Mouse (Mus musculus) stomach, embryonic 16.5 days (tissue): ENCODE measurements at regions not wholly inside any gene's neighbourhood (a gene's known extent, or its start where the extent isn't known, plus 50 kb on each side); places are given as distances from the start of the nearest gene placed in this dataset.

Source experiments
- ATAC-seq: fragments of 200-750 bp; cut with Nextera tagmentation; 2 replicates; pipeline ENCODE4 v1.8.0; 2017; ENCODE audit warnings: moderate number of reproducible peaks, moderate TSS enrichment; ENCODE audit not compliant: insufficient read depth, low FRiP score
- H3K27ac ChIP-seq: fragments of 300-500 bp; sonication (generic); 2 replicates; pipeline ENCODE4 v1.5.1; 2014; ENCODE audit warnings: low read length
- H3K27me3 ChIP-seq: fragments of 300-500 bp; sonication (generic); 2 replicates; pipeline ENCODE4 v1.6.1; 2014; ENCODE audit warnings: low read length, control low read depth, mixed read lengths; ENCODE audit not compliant: control insufficient read depth, insufficient read depth
- H3K36me3 ChIP-seq: fragments of 300-500 bp; sonication (generic); 2 replicates; pipeline ENCODE4 v1.6.1; 2014; ENCODE audit warnings: low read length; ENCODE audit not compliant: control insufficient read depth, insufficient read depth
- H3K4me1 ChIP-seq: fragments of 300-500 bp; sonication (generic); 2 replicates; pipeline ENCODE4 v1.6.1; 2014; ENCODE audit warnings: low read length, control low read depth, mixed read lengths; ENCODE audit not compliant: control insufficient read depth, insufficient read depth
- H3K4me2 ChIP-seq: fragments of 300-500 bp; sonication (generic); 2 replicates; pipeline ENCODE4 v1.6.1; 2014; ENCODE audit warnings: low read depth, low read length, mixed read lengths
- H3K4me3 ChIP-seq: fragments of 300-500 bp; sonication (generic); replicated peaks from 2 replicates; pipeline ENCODE4 v1.5.1; 2014; ENCODE audit warnings: mild to moderate bottlenecking, low read length
- H3K9ac ChIP-seq: fragments of 300-500 bp; sonication (generic); 2 replicates; pipeline ENCODE4 v1.6.1; 2014; ENCODE audit warnings: low read length
- H3K9me3 ChIP-seq: fragments of 300-500 bp; sonication (generic); replicated peaks from 2 replicates; pipeline ENCODE4 v1.6.1; 2016; ENCODE audit warnings: low read length, control low read depth; ENCODE audit not compliant: control insufficient read depth
- WGBS: fragments of 180-500 bp; shearing (Covaris S2); extraction: QIAGEN DNeasy Blood & Tissue Kit; methylation state at CpG from one replicate; pipeline ENCODE4 v1.1.7; 2014; 5-methylcytosine and 5-hydroxymethylcytosine counted together

GRCm38 (mm10) chr2:103143985-103144384 lies 70.5 kb downstream of the Apip start:
- Histone ChIP-seq H3K4me2 (no peak overlapping the region), H3K9me3 (no peaks in the 10 kb centered on the region), H3K4me3 (no peak overlapping the region), H3K27ac (peak overlapping the region; percentile 92), H3K4me1 (peaks cover 11% of the 10 kb centered on the region; the same call in 1 of the 2 replicates), H3K9ac (no peak overlapping the region), H3K27me3 (no peaks in the 10 kb centered on the region), H3K36me3 (no peaks in the 10 kb centered on the region)
- 53% methylated on average over 4 of the region's 4 CpGs for WGBS
- no peak for ATAC-seq

- peaks cover 11% of the 10 kb centered on the region; the same call in 1 of the 2 replicates for H3K4me1 ChIP-seq
- peak; percentile 99 for ATAC-seq
- WGBS, result 65% methylated on average over 7 of the region's 7 CpGs
Observed at GRCm38 (mm10) chr2:103144420-103144819, 70.9 kb downstream of the Apip start.

GRCm38 (mm10) chr2:103145058-103145457 lies 71.6 kb downstream of the Apip start:
- Histone ChIP-seq H3K4me3 (no peak overlapping the region), H3K9ac (no peak overlapping the region), H3K36me3 (no peaks in the 10 kb centered on the region), H3K4me2 (no peak overlapping the region), H3K4me1 (peaks cover 11% of the 10 kb centered on the region; the same call in 1 of the 2 replicates), H3K27me3 (no peaks in the 10 kb centered on the region), H3K27ac (peak overlapping the region; percentile 96), H3K9me3 (no peaks in the 10 kb centered on the region)
- ATAC-seq, result no peak
- WGBS, result 58% methylated on average over 3 of the region's 3 CpGs

More at GRCm38 (mm10) chr2:103144420-103144819, 70.9 kb downstream of the Apip start:
- Histone ChIP-seq H3K36me3 (no peaks in the 10 kb centered on the region), H3K27ac (peak overlapping the region; percentile 96), H3K4me3 (no peak overlapping the region), H3K27me3 (no peaks in the 10 kb centered on the region), H3K4me2 (no peak overlapping the region), H3K9me3 (no peaks in the 10 kb centered on the region), H3K9ac (no peak overlapping the region)

DNA sequence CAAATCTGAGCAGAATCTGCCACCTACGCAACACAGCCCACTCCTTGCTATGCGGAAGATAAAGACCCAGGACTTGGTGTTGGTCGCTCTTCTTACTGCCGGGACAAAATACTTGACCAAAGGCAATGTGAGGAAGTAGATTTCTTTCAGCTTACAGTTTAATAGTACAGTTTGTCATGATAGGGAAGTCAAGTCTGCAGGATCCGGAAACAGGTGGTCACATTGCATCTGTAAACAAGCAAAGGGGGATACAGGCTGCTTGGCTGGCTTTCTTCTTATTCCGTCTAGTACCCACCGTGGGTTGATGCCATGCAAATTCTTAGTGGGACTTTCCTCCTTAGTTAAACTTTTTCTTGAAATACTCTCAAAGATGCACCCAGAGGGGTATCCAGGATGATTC lies 72.7 kb downstream of the Apip start:
- peak overlapping the region; percentile 96 for H3K27ac ChIP-seq
- WGBS, result 82% methylated on average over 7 of the region's 7 CpGs

DNA sequence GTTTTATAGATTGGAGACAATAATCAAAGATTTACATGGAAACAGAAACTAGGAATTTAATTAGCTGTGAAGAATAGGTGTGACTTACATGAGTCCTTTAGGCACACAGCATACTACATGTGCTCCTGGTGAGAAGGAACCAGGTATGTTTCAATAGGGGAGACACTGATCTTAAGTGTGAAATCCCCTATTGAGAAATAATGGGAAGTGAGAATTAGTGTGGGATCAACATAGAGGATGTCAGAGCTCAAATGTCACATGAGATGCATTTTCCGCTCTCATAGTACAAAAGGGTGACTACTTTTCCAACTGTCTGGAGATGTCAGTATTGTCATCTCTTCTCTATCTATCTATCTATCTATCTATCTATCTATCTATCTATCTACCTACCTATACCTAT lies 79.8 kb downstream of the Apip start:
- H3K4me2 ChIP-seq, result no peak overlapping the region
- no peak for ATAC-seq
- WGBS, result 95% methylated on average over 1 of the region's 1 CpGs
- no peaks in the 10 kb centered on the region for H3K4me1 ChIP-seq
- H3K27ac ChIP-seq, result no peak overlapping the region
- H3K27me3 ChIP-seq, result no peaks in the 10 kb centered on the region
- no peak overlapping the region for H3K4me3 ChIP-seq
- H3K9ac ChIP-seq, result no peak overlapping the region
- no peaks in the 10 kb centered on the region for H3K36me3 ChIP-seq
- H3K9me3 ChIP-seq, result no peaks in the 10 kb centered on the region

More for the DNA sequence above, 72.7 kb downstream of the Apip start:
- no peak overlapping the region for H3K4me2 ChIP-seq
- H3K4me1 ChIP-seq, result peaks cover 11% of the 10 kb centered on the region; the same call in 1 of the 2 replicates
- no peak overlapping the region for H3K4me3 ChIP-seq
- H3K9me3 ChIP-seq, result no peaks in the 10 kb centered on the region
- no peaks in the 10 kb centered on the region for H3K36me3 ChIP-seq
- no peak overlapping the region for H3K9ac ChIP-seq
- H3K27me3 ChIP-seq, result no peaks in the 10 kb centered on the region
- no peak for ATAC-seq

DNA sequence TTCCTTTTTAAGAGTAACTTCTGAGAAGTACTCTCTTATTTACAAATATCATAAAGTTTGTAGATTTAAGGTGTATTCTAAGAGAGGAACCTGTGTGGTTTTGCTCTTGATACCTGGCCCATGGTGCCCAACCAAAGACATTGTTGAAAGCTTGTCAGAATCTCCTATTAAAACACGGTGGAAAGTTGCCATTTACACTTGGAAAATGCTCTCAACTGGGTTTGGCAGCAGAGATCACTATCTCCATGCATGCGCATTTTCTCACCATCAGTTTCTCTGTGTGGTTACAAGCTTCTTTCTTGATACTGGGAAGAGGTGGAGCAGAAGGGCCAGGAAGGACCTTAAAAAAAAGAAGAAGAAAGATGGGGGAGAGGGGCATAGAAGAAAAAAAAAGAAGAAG lies 94.3 kb downstream of the Apip start:
- Histone ChIP-seq H3K4me1 (no peaks in the 10 kb centered on the region), H3K36me3 (no peaks in the 10 kb centered on the region)
- WGBS, result 57% methylated on average over 2 of the region's 2 CpGs

GRCm38 (mm10) chr2:103168266-103168665 lies 94.8 kb downstream of the Apip start:
- no peaks in the 10 kb centered on the region for H3K4me1 ChIP-seq
- H3K36me3 ChIP-seq, result no peaks in the 10 kb centered on the region
- no peaks in the 10 kb centered on the region for H3K9me3 ChIP-seq
- no peak overlapping the region for H3K9ac ChIP-seq
- no peak overlapping the region for H3K4me2 ChIP-seq
- no peak overlapping the region for H3K27ac ChIP-seq
- no peaks in the 10 kb centered on the region for H3K27me3 ChIP-seq
- ATAC-seq, result no peak
- H3K4me3 ChIP-seq, result no peak overlapping the region

More for the DNA sequence above, 94.3 kb downstream of the Apip start:
- H3K27me3 ChIP-seq, result no peaks in the 10 kb centered on the region
- no peaks in the 10 kb centered on the region for H3K9me3 ChIP-seq
- H3K9ac ChIP-seq, result no peak overlapping the region
- ATAC-seq, result no peak
- no peak overlapping the region for H3K27ac ChIP-seq
- no peak overlapping the region for H3K4me2 ChIP-seq
- H3K4me3 ChIP-seq, result no peak overlapping the region

- Histone ChIP-seq H3K36me3 (no peaks in the 10 kb centered on the region), H3K9me3 (no peaks in the 10 kb centered on the region), H3K27me3 (no peaks in the 10 kb centered on the region), H3K4me2 (no peak overlapping the region), H3K4me3 (no peak overlapping the region), H3K4me1 (no peaks in the 10 kb centered on the region), H3K27ac (no peak overlapping the region), H3K9ac (no peak overlapping the region)
- 77% methylated on average over 2 of the region's 2 CpGs for WGBS
- no peak for ATAC-seq
Observed at GRCm38 (mm10) chr2:103177361-103177760, 103.9 kb downstream of the Apip start.

DNA sequence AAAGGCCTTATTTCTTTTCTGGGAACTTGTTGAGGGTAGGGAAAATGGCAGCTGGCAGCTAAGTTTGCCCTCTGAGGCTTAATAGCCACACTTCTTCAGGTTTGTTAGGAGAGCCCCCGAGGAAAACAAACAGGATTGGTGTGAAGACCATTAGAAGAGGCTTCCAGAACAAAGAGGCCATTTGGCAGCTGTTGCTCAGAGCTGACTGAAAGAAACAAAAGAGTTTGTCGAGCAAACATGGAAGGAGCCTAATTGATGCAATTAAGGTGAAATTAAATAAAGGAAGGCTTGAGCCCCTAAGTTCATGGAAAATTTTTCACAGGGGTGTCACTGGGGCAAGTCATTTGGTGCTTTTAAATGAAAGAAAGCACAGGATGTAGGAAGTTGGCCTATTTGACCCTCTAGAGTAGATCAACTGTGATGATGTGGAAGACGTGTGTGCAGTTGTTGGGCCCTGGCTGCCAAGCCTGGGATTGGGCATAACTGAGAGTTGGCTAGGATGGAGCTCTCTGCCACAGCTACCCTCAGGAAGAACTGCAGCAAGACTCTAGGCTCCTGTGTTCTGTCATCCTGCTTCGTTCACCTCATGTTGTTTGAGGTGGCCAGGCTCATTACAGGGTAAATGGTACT lies 106.9 kb downstream of the Apip start:
- H3K4me1 ChIP-seq, result no peaks in the 10 kb centered on the region
- no peaks in the 10 kb centered on the region for H3K9me3 ChIP-seq
- H3K4me2 ChIP-seq, result no peak overlapping the region
- no peaks in the 10 kb centered on the region for H3K27me3 ChIP-seq
- no peaks in the 10 kb centered on the region for H3K36me3 ChIP-seq
- WGBS, result 33% methylated on average over 4 of the region's 4 CpGs
- H3K27ac ChIP-seq, result no peak overlapping the region
- H3K9ac ChIP-seq, result no peak overlapping the region
- no peak for ATAC-seq
- H3K4me3 ChIP-seq, result no peak overlapping the region
